Mouse (Mus musculus): Measurements from ENCODE around the gene Ankrd61. TPM values are rescaled to one million over a fixed set of nuclear protein-coding genes. Genes with fewer than 3 reads are reported as not detected.

The Ankrd61 gene
- polyA plus RNA-seq, 1 experiment from 2014 or later, result 0.36 TPM

Other genes with a start within 250 kb of the Ankrd61 start
- gene Usp42, start 165.4 kb downstream of the Ankrd61 start, polyA plus RNA-seq (2015; fragmentation: Nextera tagmentation; extraction: Ambion mirVana), result 14.5 and 14.7 TPM in 2 replicates
- gene Eif2ak1, start 79.9 kb downstream of the Ankrd61 start, polyA plus RNA-seq (2015; fragmentation: Nextera tagmentation; extraction: Ambion mirVana), result 35.5 and 36.7 TPM in 2 replicates
- 79.8 and 81.7 TPM in 2 replicates for gene Aimp2, start 12.2 kb upstream of the Ankrd61 start, polyA plus RNA-seq (2015; fragmentation: Nextera tagmentation; extraction: Ambion mirVana)
- 22.4 and 25.9 TPM in 2 replicates for gene Pms2, start 12.3 kb upstream of the Ankrd61 start, polyA plus RNA-seq (2015; fragmentation: Nextera tagmentation; extraction: Ambion mirVana)
- 1.0 TPM in 1 of 2 replicates, not detected in the other for gene Gm42421, start 30.5 kb upstream of the Ankrd61 start, polyA plus RNA-seq (2015; fragmentation: Nextera tagmentation; extraction: Ambion mirVana)
- gene Rsph10b, start 35.4 kb upstream of the Ankrd61 start, polyA plus RNA-seq (2015; fragmentation: Nextera tagmentation; extraction: Ambion mirVana), result 1.8 and 2.1 TPM in 2 replicates
- gene Ccz1, start 117.2 kb upstream of the Ankrd61 start, polyA plus RNA-seq (2015; fragmentation: Nextera tagmentation; extraction: Ambion mirVana), result 79.3 and 82.1 TPM in 2 replicates
- 0.24 and 0.47 TPM in 2 replicates for gene Ocm, start 129.0 kb upstream of the Ankrd61 start, polyA plus RNA-seq (2015; fragmentation: Nextera tagmentation; extraction: Ambion mirVana)
- gene Lmtk2, start 202.8 kb upstream of the Ankrd61 start, polyA plus RNA-seq (2015; fragmentation: Nextera tagmentation; extraction: Ambion mirVana), result 3.7 TPM in 2 replicates